Mouse (Mus musculus): Measurements from ENCODE around the gene Asic2.
"Not testable (repeated sequence)": the region's sequence is repeated elsewhere in the genome, so short reads cannot be mapped to it uniquely, and the experiment has no call there.

Gene Asic2

GRCm38 (mm10) chr11:81454111-81454510 is 514.1 kb downstream of the Asic2 start:
- no peak for DNase-seq (ENCODE audit: low spot score in 2 of 2)

GRCm38 (mm10) chr11:81449271-81449705 is 519.0 kb downstream of the Asic2 start:
- DNase-seq (ENCODE audit: low spot score in 2 of 2) = peak in 1 of 2 experiments; percentile 1

- DNase-seq (ENCODE audit: low spot score in 2 of 2) = no peak
These were observed 521.9 kb downstream of the Asic2 start for GRCm38 (mm10) chr11:81446347-81446746.

- DNase-seq (ENCODE audit: low spot score in 2 of 2) = no peak
These were observed 541.4 kb downstream of the Asic2 start for GRCm38 (mm10) chr11:81426857-81427256.

GRCm38 (mm10) chr11:81419112-81419511 is 549.1 kb downstream of the Asic2 start:
- DNase-seq (ENCODE audit: low spot score in 2 of 2) = no peak

- DNase-seq (ENCODE audit: low spot score in 2 of 2) = no peak
These were observed 550.2 kb downstream of the Asic2 start for GRCm38 (mm10) chr11:81418027-81418426.

- DNase-seq (ENCODE audit: low spot score in 2 of 2) = no peak
These were observed 551.9 kb downstream of the Asic2 start for GRCm38 (mm10) chr11:81416319-81416718.

- DNase-seq (ENCODE audit: low spot score in 2 of 2) = no peak
These were observed 553.7 kb downstream of the Asic2 start for GRCm38 (mm10) chr11:81414596-81414995.

- DNase-seq (ENCODE audit: low spot score in 2 of 2) = no peak
These were observed 557.0 kb downstream of the Asic2 start for GRCm38 (mm10) chr11:81411251-81411650.

GRCm38 (mm10) chr11:81405951-81406350 is 562.3 kb downstream of the Asic2 start:
- DNase-seq (ENCODE audit: low spot score in 2 of 2) = no peak

- no peak for DNase-seq (ENCODE audit: low spot score in 2 of 2)
These were observed 566.0 kb downstream of the Asic2 start for GRCm38 (mm10) chr11:81402263-81402662.

- no peak for DNase-seq (ENCODE audit: low spot score in 2 of 2)
These were observed 575.4 kb downstream of the Asic2 start for GRCm38 (mm10) chr11:81392855-81393254.

- DNase-seq (ENCODE audit: low spot score in 2 of 2) = no peak
These were observed 582.1 kb downstream of the Asic2 start for GRCm38 (mm10) chr11:81386185-81386584.

- DNase-seq (ENCODE audit: low spot score in 2 of 2) = no peak
These were observed 582.7 kb downstream of the Asic2 start for GRCm38 (mm10) chr11:81385547-81385946.

GRCm38 (mm10) chr11:81374841-81375240 is 593.4 kb downstream of the Asic2 start:
- peak; percentile 2 to 25 for DNase-seq (ENCODE audit: low spot score in 2 of 2)

GRCm38 (mm10) chr11:81374003-81374710 is 594.1 kb downstream of the Asic2 start:
- no peak for DNase-seq (ENCODE audit: low spot score in 2 of 2)

- no peak for DNase-seq (ENCODE audit: low spot score in 2 of 2)
These were observed 596.7 kb downstream of the Asic2 start for GRCm38 (mm10) chr11:81371545-81371944.

GRCm38 (mm10) chr11:81370426-81370810 is 597.8 kb downstream of the Asic2 start:
- DNase-seq (ENCODE audit: low spot score in 2 of 2) = no peak

- DNase-seq (ENCODE audit: low spot score in 2 of 2) = peak; percentile 7 to 9
These were observed 598.5 kb downstream of the Asic2 start for GRCm38 (mm10) chr11:81369497-81370425.

- DNase-seq (ENCODE audit: low spot score in 2 of 2) = no peak
These were observed 603.8 kb downstream of the Asic2 start for GRCm38 (mm10) chr11:81364442-81364841.

- DNase-seq (ENCODE audit: low spot score in 2 of 2) = peak in 1 of 2 experiments; percentile 4
These were observed 605.8 kb downstream of the Asic2 start for GRCm38 (mm10) chr11:81362461-81362860.

GRCm38 (mm10) chr11:81361040-81361439 is 607.2 kb downstream of the Asic2 start:
- no peak for DNase-seq (ENCODE audit: low spot score in 2 of 2)

- DNase-seq (ENCODE audit: low spot score in 2 of 2) = not testable (repeated sequence)
These were observed 617.8 kb downstream of the Asic2 start for GRCm38 (mm10) chr11:81350498-81350897.

Data from heart, adult 9 months (tissue).